Mouse (Mus musculus): ENCODE data around the gene Tufm.
A peak's percentile ranks its signal among the peaks of the same experiment; 100 is the strongest.

Gene Tufm

DNA sequence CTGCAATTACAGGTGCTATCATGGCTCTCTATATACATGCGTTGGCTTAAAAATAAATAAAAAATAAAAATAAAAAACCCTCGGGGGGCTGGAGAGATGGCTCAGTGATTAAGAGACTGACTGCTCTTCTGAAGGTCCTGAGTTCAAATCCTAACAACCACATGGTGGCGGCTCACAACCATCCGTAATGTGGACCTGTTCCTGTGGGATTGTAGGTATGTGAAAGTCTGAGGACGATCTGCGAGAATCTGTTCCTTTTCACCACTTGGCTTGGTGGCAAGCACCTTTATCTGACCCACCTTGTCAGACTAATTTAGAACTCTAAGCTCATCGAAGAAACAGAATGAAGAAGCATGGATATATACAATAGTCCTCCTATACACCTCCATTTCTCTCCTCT lies 12.3 kb downstream of the Tufm start:
- DNase-seq (ENCODE audit: extremely low spot score, low spot score), result no peak

- DNase-seq (ENCODE audit: extremely low spot score, low spot score), result no peak
Observed at GRCm38 (mm10) chr7:126501684-126502022, 14.5 kb downstream of the Tufm start.

DNA sequence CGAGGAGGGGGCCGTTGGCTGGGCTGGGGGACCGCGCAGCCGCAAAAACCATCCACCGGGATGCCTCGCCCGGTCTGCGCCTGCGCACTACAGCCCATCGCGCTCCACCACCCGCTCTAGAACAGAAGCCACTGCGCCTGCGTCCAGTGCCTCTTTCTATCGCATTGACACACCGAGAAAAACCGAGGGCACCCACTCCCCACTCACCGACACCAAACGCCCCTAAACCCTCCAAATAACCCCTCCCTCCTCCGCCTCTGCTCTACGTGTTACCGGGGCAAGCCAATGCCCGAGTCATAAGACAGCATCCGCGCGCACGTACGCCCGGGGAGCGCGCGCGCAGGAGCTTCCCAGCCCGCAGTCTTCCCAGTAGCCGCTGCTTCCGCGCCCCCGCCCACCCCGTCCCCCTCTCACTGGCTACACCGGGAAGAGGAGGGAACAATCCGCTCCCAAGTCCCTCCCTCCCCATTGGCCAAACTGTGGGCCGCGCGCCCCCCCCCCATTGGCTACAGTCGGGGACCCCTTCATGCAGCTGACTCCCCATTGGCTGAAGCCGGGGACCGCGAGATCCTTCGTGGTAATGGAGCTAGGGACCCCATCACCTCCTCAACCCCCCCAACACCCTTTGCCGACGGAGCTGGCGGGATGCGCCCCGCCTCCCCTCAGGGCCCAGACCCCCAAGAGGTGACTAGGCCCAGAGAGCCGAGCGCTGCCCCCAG lies 15.0 kb downstream of the Tufm start:
- peak; percentile 96 for DNase-seq (ENCODE audit: extremely low spot score, low spot score)

DNA sequence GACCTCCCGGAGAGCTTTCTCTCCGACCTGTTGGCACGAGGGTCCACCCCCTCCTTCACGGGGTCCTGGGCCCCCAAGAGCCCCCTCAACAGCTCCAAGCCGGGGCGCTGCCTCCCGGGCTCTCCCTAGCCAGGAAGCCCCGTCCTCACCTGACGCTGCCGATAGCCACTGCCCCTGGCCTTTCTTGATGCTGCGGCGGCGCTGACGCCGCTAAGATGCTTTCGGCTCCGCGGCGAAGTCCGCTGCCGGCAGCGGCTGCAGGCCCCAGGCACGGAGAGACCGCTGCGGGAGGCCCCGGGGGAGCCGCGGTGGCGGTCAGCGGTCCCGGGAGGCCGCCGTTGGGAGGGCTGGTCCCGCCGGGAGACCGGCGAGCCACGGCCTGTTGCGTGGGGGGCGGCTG lies 15.6 kb downstream of the Tufm start:
- no peak for DNase-seq (ENCODE audit: extremely low spot score, low spot score)

DNA sequence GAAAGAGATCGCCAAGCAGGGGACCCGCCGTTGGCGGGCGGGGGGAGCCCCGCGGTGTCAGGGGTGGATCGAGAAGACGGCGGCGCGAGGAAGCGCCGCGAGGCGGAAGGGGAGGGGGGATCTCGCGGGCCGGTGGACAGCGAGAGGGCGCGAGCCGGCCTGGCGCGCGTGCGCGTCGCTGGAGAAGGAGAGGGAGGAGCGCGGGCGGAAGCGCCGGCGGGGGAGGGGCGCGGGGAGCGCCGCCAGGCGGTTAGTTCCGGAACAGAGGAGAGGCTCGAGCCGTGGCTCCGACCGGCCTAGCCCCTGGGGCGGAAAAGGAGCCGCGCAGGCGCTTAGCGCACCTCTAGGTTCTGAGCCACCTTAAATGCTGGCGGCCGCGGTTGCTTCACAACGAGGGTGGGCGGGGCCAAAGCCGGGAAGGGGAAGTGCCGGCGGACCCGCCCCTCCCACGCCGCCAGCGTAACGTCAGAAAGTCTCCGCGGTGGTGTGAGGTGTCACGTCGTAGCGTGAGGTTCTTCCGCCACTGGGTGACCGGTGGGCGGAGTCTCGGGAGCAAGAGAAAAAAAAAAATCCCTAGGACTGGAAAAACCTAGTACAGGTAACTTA lies 16.2 kb downstream of the Tufm start, which contains the start of gene Atxn2l:
Gene Atxn2l (minus strand): TSS at position 165 of the 606 bp plus-strand sequence.
- peak; percentile 99 for DNase-seq (ENCODE audit: extremely low spot score, low spot score)

- no peak for DNase-seq (ENCODE audit: extremely low spot score, low spot score)
Observed at GRCm38 (mm10) chr7:126504913-126505312, 17.8 kb downstream of the Tufm start.

DNA sequence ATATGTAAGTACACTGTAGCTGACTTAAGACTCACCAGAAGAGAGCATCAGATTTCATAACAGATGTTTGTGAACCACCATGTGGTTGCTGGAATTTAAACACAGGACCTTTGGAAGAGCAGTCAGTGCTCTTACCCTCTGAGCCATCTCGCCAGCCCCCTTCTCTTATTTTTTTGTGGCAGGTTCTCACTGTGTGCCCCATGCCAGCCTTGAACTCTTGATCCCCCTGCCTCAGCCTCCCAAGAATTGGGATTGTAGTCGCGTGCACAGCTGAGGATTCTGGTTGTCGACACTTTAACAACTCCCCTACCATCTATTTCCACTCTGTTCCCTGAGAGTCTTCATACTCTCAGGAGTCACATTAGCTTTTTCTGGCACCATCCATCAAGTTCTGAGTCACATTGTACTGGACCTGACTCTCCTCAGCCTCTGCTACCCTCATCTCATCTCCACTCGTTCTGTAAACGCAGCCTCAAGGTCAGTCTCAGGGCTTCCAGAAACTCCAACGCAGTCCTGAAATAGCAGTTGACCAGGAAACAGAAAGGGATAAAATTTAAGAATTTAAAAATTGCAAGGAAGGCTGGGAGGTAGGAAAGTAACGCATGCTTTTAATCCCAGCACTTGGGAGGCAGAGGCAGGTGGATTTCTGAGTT lies 20.1 kb downstream of the Tufm start:
- no peak for DNase-seq (ENCODE audit: extremely low spot score, low spot score)

DNA sequence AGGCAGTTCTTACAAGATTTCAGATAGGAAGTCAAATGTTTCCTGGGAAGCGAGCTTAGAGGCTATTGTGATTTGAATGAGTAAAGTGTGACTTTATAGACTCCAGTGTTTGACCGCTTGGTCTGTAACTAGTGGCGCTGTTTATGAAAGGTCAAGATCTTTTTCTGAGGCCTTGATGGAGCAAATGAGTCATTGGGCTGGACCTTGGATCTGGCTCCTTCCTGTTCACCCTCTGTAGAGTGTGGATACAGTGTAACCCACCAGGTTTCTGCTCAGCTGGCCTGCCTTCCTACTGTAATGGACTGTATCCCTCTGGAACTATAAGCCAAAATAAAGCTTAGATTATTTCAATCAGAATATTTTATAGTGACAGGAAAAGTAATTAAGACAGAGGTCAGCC lies 24.1 kb downstream of the Tufm start:
- DNase-seq (ENCODE audit: extremely low spot score, low spot score), result no peak

DNA sequence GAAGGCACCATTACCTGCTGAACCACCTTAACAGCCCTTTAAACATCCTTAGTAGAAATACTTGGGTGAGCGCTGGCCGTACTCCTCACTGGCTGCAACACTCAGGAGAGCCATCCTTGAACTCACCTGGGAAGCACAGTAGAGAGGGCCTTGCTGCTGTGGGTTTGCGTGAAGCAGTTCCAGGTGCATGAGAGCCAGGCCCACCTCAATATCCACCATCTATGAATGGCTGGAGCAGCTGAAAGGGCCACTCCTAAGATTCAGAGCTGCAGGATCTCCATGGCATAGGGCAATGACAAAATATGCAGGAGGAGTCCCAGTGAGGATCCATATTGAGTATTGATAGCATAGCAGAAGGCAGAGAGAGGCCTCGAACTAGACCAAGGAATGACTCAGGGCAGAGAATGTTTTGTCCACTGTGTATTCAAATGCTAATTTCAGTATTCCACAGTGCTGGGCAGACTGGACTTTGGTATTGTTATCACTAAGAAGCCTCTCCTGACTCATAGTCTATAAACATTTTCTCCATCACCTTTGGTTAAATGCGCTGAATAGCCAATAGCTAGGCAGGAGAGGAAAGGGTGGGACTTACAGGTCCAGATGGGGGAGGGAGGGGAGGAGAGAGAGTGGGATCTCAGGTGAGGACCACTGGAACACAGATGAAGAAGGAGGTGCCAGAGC lies 31.2 kb downstream of the Tufm start:
- no peak for DNase-seq (ENCODE audit: extremely low spot score, low spot score)

- no peak for DNase-seq (ENCODE audit: extremely low spot score, low spot score)
Observed at GRCm38 (mm10) chr7:126519513-126519912, 32.4 kb downstream of the Tufm start.

GRCm38 (mm10) chr7:126523316-126523715 lies 36.2 kb downstream of the Tufm start:
- no peak for DNase-seq (ENCODE audit: extremely low spot score, low spot score)

- peak; percentile 54 for DNase-seq (ENCODE audit: extremely low spot score, low spot score)
Observed at GRCm38 (mm10) chr7:126528166-126528577, 41.0 kb downstream of the Tufm start.

GRCm38 (mm10) chr7:126533434-126533833 lies 46.3 kb downstream of the Tufm start:
- no peak for DNase-seq (ENCODE audit: extremely low spot score, low spot score)

- peak; percentile 47 for DNase-seq (ENCODE audit: extremely low spot score, low spot score)
Observed at GRCm38 (mm10) chr7:126535766-126536165, 48.6 kb downstream of the Tufm start.

DNA sequence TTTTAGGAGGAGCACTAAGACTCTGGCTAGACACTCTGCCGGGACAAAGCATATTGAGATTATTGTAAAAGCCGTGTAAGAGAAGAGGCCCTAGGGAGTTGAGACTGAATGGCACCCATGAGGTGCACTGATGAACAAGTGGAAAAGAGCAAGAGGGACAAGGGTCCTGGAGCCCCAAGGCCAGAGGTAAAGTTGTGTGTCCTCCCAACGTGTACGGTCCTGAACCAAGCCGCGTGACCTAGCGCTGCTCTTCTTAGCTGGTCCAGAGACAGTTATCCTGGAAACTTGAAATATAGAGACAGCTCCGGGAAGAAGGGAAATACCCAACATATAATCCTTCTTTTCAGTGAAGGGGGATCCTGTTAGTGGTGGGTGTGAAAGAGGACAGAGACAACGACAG lies 49.3 kb downstream of the Tufm start:
- DNase-seq (ENCODE audit: extremely low spot score, low spot score), result no peak

GRCm38 (mm10) chr7:126537820-126538585 lies 50.8 kb downstream of the Tufm start:
- no peak for DNase-seq (ENCODE audit: extremely low spot score, low spot score)

Measured in neural tube, embryonic 10.5 days (tissue).